In the genomic region with DNA sequence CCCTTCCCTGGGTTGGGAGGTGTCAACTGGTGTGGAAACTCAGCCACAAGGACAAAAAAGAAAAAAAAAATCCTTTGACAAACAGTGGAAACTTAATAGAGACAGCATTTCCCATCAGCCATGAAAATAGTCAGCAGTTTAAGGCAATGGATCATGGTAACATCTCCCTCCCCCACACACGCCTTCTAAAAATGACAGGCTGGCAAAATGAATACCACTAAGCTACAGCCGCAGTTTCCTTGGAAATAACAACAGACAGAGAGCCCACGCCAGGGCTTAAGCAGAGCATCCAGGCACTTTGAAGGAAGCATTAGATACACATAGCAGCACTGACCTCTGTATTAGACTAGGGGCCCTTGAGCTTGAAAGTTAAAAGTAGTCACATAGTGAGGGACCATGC, we compare ENCODE assay signal across 22 mouse cellular contexts.
DNase-seq lines count a peak whose midpoint lies in the region; ATAC-seq and TF ChIP-seq lines count a peak whose summit lies in the region.
"Had no signal": no experiment of that assay in that cellular context is flagged by ENCODE, and none has a peak within 500 bp of the region (broad histone marks: within the 10 kb centered on the region; RNA-seq: fewer than 3 reads in every experiment).

No protein-coding gene starts in this region.

- no peaks in the 10 kb centered on the region for H3K9me3 ChIP-seq in hindbrain, embryonic 16.5 days (ENCODE audit: control insufficient read depth, low read length)
- H3K9me3 ChIP-seq in hindbrain, postnatal 0 days (ENCODE audit: low read length) = no peaks in the 10 kb centered on the region
- H3K9me3 ChIP-seq in midbrain, embryonic 13.5 days = no peaks in the 10 kb centered on the region
- no peaks in the 10 kb centered on the region for H3K9me3 ChIP-seq in midbrain, embryonic 16.5 days (replicated peaks; ENCODE audit: control insufficient read depth, low read length, poor library complexity, severe bottlenecking)
- H3K9me3 ChIP-seq in liver, postnatal 0 days (ENCODE audit: low read length) = no peaks in the 10 kb centered on the region
- H3K9me3 ChIP-seq: embryonic facial prominence, embryonic 10.5 days; kidney, embryonic 15.5 days; limb, embryonic 10.5 days; neural tube, embryonic 12.5 days had no signal

- no peak overlapping the region for H3K4me2 ChIP-seq in hindbrain, embryonic 16.5 days (ENCODE audit: low read length)
- no peak overlapping the region for H3K4me2 ChIP-seq in hindbrain, postnatal 0 days (ENCODE audit: low read depth, low read length)
- H3K4me2 ChIP-seq in midbrain, embryonic 13.5 days (replicated peaks) = no peak overlapping the region
- no peak overlapping the region for H3K4me2 ChIP-seq in midbrain, embryonic 16.5 days (ENCODE audit: low read length)
- H3K4me2 ChIP-seq in liver, postnatal 0 days (ENCODE audit: low read depth, low read length) = no peak overlapping the region
- H3K4me2 ChIP-seq: hindbrain, embryonic 14.5 days; kidney, embryonic 15.5 days; neural tube, embryonic 12.5 days had no signal

- no peaks in the 10 kb centered on the region for H3K27me3 ChIP-seq in hindbrain, embryonic 16.5 days (replicated peaks; ENCODE audit: control insufficient read depth, insufficient read depth, low read length)
- no peaks in the 10 kb centered on the region for H3K27me3 ChIP-seq in hindbrain, postnatal 0 days (ENCODE audit: insufficient read depth, low read length)
- no peaks in the 10 kb centered on the region for H3K27me3 ChIP-seq in midbrain, embryonic 13.5 days
- H3K27me3 ChIP-seq in midbrain, embryonic 16.5 days (ENCODE audit: control insufficient read depth, insufficient read depth, low read depth, low read length) = no peaks in the 10 kb centered on the region
- 0 out of 2 replicates have a peak, but pooled peaks cover 7% of the 10 kb centered on the region for H3K27me3 ChIP-seq in liver, postnatal 0 days (ENCODE audit: insufficient read depth, low read length)
- H3K27me3 ChIP-seq: kidney, embryonic 15.5 days; neural tube, embryonic 12.5 days had no signal

- TF ChIP-seq CTCF in hindbrain, postnatal 0 days (IDR thresholded peaks at IDR 0.05; ENCODE audit: low read depth) = no peak
- no peak for TF ChIP-seq CTCF in liver, postnatal 0 days (IDR thresholded peaks at IDR 0.05; ENCODE audit: low read depth)

- peak; percentile 31; the same call in 1 of the 2 replicates for ATAC-seq in hindbrain, embryonic 16.5 days
- no peak for ATAC-seq in hindbrain, postnatal 0 days
- ATAC-seq in midbrain, embryonic 13.5 days = peak; percentile 55; the same call in 1 of the 2 replicates
- ATAC-seq in midbrain, embryonic 16.5 days = no peak
- no peak for ATAC-seq in liver, postnatal 0 days
- ATAC-seq: intestine, postnatal 0 days had no signal

- DNase-seq in hindbrain, postnatal 0 days (ENCODE audit: low spot score) = no peak
- DNase-seq in frontal cortex, adult 2 months (ENCODE audit: extremely low spot score in 1 of 2, low spot score in 1 of 2) = peak; percentile 11 to 53
- DNase-seq in layer of hippocampus, adult 9-10 months (ENCODE audit: low spot score) = peak; percentile 38
- no peak for DNase-seq in yolk sac, embryonic 10.5 days (ENCODE audit: low spot score)
- DNase-seq in liver, postnatal 0 days = no peak
- DNase-seq: cerebellum, adult 8-10 months; gastrocnemius, postnatal 10 days; heart, adult 18-20 months; heart, postnatal 36 days; kidney, postnatal 4 days; lung, adult 2 months; lung, postnatal 36 days; thymus, postnatal 4 days had no signal

- 50% methylated on average over 3 of the region's 3 CpGs for WGBS in hindbrain, embryonic 16.5 days
- 44% methylated on average over 3 of the region's 3 CpGs for WGBS in hindbrain, postnatal 0 days
- 59% methylated on average over 3 of the region's 3 CpGs for WGBS in midbrain, embryonic 13.5 days
- 59% methylated on average over 3 of the region's 3 CpGs for WGBS in midbrain, embryonic 16.5 days
- 73% methylated on average over 3 of the region's 3 CpGs for WGBS in liver, postnatal 0 days (ENCODE audit: insufficient replicate concordance)

- H3K4me3 ChIP-seq in hindbrain, embryonic 16.5 days (ENCODE audit: low read length) = no peak overlapping the region
- H3K4me3 ChIP-seq in hindbrain, postnatal 0 days (ENCODE audit: low read length) = no peak overlapping the region
- no peak overlapping the region for H3K4me3 ChIP-seq in midbrain, embryonic 13.5 days (replicated peaks)
- H3K4me3 ChIP-seq in midbrain, embryonic 16.5 days (ENCODE audit: low read depth, low read length) = no peak overlapping the region
- no peak overlapping the region for H3K4me3 ChIP-seq in liver, postnatal 0 days (ENCODE audit: low read depth, low read length)
- H3K4me3 ChIP-seq: embryonic facial prominence, embryonic 10.5 days; kidney, embryonic 15.5 days; limb, embryonic 10.5 days; neural tube, embryonic 12.5 days had no signal

- H3K36me3 ChIP-seq in hindbrain, embryonic 16.5 days (ENCODE audit: control insufficient read depth, insufficient read depth, low read length) = no peaks in the 10 kb centered on the region
- H3K36me3 ChIP-seq in hindbrain, postnatal 0 days (ENCODE audit: insufficient read depth, low read length) = no peaks in the 10 kb centered on the region
- H3K36me3 ChIP-seq in midbrain, embryonic 13.5 days = no peaks in the 10 kb centered on the region
- H3K36me3 ChIP-seq in midbrain, embryonic 16.5 days (ENCODE audit: control insufficient read depth, insufficient read depth, low read length) = no peaks in the 10 kb centered on the region
- H3K36me3 ChIP-seq in liver, postnatal 0 days (replicated peaks; ENCODE audit: insufficient read depth, low read length) = no peaks in the 10 kb centered on the region
- H3K36me3 ChIP-seq: embryonic facial prominence, embryonic 10.5 days; kidney, embryonic 15.5 days; neural tube, embryonic 12.5 days had no signal

- H3K9ac ChIP-seq in hindbrain, embryonic 16.5 days (ENCODE audit: low read depth, low read length) = no peak overlapping the region
- no peak overlapping the region for H3K9ac ChIP-seq in hindbrain, postnatal 0 days (replicated peaks; ENCODE audit: low read length)
- H3K9ac ChIP-seq in midbrain, embryonic 13.5 days (replicated peaks) = no peak overlapping the region
- no peak overlapping the region for H3K9ac ChIP-seq in midbrain, embryonic 16.5 days (ENCODE audit: low read depth, low read length)
- no peak overlapping the region for H3K9ac ChIP-seq in liver, postnatal 0 days (replicated peaks)
- H3K9ac ChIP-seq: hindbrain, embryonic 14.5 days; kidney, embryonic 15.5 days; neural tube, embryonic 12.5 days had no signal

- H3K27ac ChIP-seq in hindbrain, embryonic 16.5 days (ENCODE audit: low read depth, low read length) = no peak overlapping the region
- no peak overlapping the region for H3K27ac ChIP-seq in hindbrain, postnatal 0 days
- no peak overlapping the region for H3K27ac ChIP-seq in midbrain, embryonic 13.5 days
- H3K27ac ChIP-seq in midbrain, embryonic 16.5 days (ENCODE audit: low read length) = no peak overlapping the region
- no peak overlapping the region for H3K27ac ChIP-seq in liver, postnatal 0 days (ENCODE audit: low read depth)
- H3K27ac ChIP-seq: embryonic facial prominence, embryonic 10.5 days; hindbrain, embryonic 14.5 days; kidney, embryonic 15.5 days; limb, embryonic 10.5 days; neural tube, embryonic 12.5 days had no signal

- H3K4me1 ChIP-seq in hindbrain, embryonic 16.5 days (ENCODE audit: control insufficient read depth, insufficient read depth, low read depth, low read length) = no peaks in the 10 kb centered on the region
- H3K4me1 ChIP-seq in hindbrain, postnatal 0 days (ENCODE audit: insufficient read depth, low read length) = no peaks in the 10 kb centered on the region
- 0 out of 2 replicates have a peak, but pooled peaks cover 2% of the 10 kb centered on the region for H3K4me1 ChIP-seq in midbrain, embryonic 13.5 days (replicated peaks)
- no peaks in the 10 kb centered on the region for H3K4me1 ChIP-seq in midbrain, embryonic 16.5 days (ENCODE audit: control insufficient read depth, insufficient read depth, low read length)
- no peaks in the 10 kb centered on the region for H3K4me1 ChIP-seq in liver, postnatal 0 days (ENCODE audit: insufficient read depth)
- H3K4me1 ChIP-seq: neural tube, embryonic 12.5 days had no signal

- TF ChIP-seq EP300 in liver, postnatal 0 days (IDR thresholded peaks at IDR 0.05; ENCODE audit: low read depth) = no peak

Comparison
In these comparisons a context has a peak if more than half of its experiments do, and no peak if none do; other contexts are left out.
1. ATAC-seq: peak in hindbrain, embryonic 16.5 days (single experiment) and midbrain, embryonic 13.5 days (single experiment); none in hindbrain, postnatal 0 days (single experiment), midbrain, embryonic 16.5 days (single experiment) and liver, postnatal 0 days (single experiment).
2. DNase-seq: peak in frontal cortex, adult 2 months (2 of 2) and layer of hippocampus, adult 9-10 months (single experiment); none in hindbrain, postnatal 0 days (single experiment), yolk sac, embryonic 10.5 days (single experiment) and liver, postnatal 0 days (single experiment).